Mouse (Mus musculus): Measurements from ENCODE around the gene Naa80. TPM values are rescaled to one million over a fixed set of nuclear protein-coding genes. Genes with fewer than 3 reads are reported as not detected.

Gene Naa80
- total and polyA plus RNA-seq, 2 experiments from 2014 or later = 14.5 to 58.8 TPM

DNA sequence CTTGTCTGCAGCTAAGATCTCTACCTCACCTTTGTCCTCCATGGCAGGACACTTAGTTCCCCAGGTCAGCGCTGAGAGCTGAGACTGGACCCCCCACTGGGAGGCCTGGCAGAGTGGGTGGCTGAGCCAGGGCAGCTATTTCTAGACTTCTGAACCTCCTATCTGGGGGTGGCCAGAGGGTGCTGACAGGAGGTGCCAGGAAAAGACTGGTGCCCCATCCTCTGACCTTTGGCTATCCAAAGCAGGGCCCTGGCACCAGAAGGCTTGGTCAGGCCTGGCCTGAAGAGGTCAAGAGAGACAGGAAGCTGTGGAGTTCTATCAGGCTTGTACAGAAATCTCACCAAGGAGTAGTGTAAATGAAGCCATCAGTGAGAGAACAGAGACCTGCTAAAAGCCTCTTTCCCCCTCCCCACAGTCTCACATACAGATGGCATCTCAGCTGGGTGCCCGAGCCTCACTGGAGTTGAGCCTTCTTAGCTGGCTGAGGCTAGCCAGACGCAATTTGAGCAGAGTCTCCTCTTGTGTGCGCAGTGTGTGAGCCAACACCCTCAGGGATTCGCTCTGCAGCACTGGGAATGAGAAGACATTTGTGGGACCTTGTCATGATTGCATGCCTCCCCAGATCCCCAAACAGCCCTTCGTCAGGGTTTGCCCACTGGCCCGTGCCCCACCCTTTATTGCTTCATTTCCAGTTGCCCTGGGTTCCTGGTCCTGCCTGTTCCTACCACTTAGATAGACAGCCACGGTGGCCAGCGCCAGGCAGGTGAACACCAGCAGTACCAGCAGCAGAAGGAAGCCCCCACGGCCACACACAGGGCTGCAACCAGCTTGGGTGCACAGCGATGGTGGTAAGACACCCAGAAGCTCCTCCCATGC lies 14.7 kb downstream of the Naa80 start:
- Histone ChIP-seq H3K27me3 (ENCODE audit: control insufficient read depth, insufficient read depth, low read length) (no peaks in the 10 kb centered on the region), H3K4me2 (ENCODE audit: low read depth, low read length) (no peak overlapping the region), H3K9ac (replicated peaks; ENCODE audit: low read depth, low read length) (no peak overlapping the region; the same call in 1 of the 2 replicates), H3K36me3 (replicated peaks; ENCODE audit: control insufficient read depth, insufficient read depth, low read length) (peaks cover 46% of the 10 kb centered on the region), H3K9me3 (replicated peaks; ENCODE audit: control insufficient read depth, low read length) (no peaks in the 10 kb centered on the region), H3K4me1 (ENCODE audit: control insufficient read depth, insufficient read depth) (peaks cover 51% of the 10 kb centered on the region), H3K27ac (ENCODE audit: low read depth) (peak overlapping the region; percentile 77), H3K4me3 (ENCODE audit: low read depth, low read length) (no peak overlapping the region)
- ATAC-seq (ENCODE audit: insufficient read depth, low read depth) = peak; percentile 49
- TF ChIP-seq EP300 (IDR thresholded peaks at IDR 0.05; ENCODE audit: low read depth) = 0 out of 2 replicates have a peak, but pooled peaks have one; percentile 36
- TF ChIP-seq CTCF (IDR thresholded peaks at IDR 0.05; ENCODE audit: low read depth) = no peak
- peak; percentile 79 for DNase-seq (ENCODE audit: low spot score)
- WGBS = 72% methylated on average over 11 of the region's 11 CpGs

DNA sequence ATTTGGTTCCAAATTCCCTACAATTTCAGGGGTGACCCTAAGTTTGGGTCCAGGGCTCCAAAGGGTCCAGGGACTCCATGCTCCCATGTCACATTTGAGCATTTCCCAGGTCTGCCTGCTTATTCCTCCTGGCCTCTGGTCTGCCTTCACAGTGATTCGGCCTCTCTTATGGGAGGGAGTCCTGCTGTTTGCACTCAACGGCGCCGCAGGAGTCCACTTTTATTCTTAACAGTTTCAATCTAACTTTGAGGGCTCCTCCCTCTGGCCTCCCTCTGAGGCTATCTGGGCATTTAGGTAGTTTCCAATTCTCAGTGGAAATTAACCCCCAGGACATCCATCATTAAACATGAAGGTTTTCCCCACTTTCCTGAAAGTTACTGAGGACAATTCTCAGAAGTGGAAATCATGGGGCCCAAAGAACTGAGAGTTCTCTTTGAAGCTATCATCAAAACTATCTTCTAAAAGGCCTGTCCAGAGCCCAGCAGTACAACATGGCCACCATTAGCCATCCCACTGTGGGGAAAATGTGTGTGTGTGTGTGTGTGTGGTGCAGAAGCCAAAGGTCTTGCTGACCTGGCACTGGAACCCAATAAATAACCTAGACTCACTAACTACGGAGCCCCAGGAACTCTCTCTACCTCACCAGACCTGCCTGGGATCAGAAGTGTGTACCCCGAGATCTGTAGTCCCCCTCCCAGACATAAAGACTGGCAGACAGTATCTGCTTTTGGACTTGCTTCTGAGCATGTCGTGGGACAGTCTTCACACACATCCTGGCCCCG lies 15.8 kb downstream of the Naa80 start:
- no peak overlapping the region for H3K4me2 ChIP-seq (ENCODE audit: low read depth, low read length)
- H3K4me1 ChIP-seq (ENCODE audit: control insufficient read depth, insufficient read depth) = peaks cover 42% of the 10 kb centered on the region
- ATAC-seq (ENCODE audit: insufficient read depth, low read depth) = no peak
- no peak overlapping the region for H3K4me3 ChIP-seq (ENCODE audit: low read depth, low read length)
- H3K27me3 ChIP-seq (ENCODE audit: control insufficient read depth, insufficient read depth, low read length) = no peaks in the 10 kb centered on the region
- H3K36me3 ChIP-seq (replicated peaks; ENCODE audit: control insufficient read depth, insufficient read depth, low read length) = peaks cover 46% of the 10 kb centered on the region
- TF ChIP-seq CTCF (IDR thresholded peaks at IDR 0.05; ENCODE audit: low read depth) (no peak), EP300 (IDR thresholded peaks at IDR 0.05; ENCODE audit: low read depth) (no peak)
- H3K27ac ChIP-seq (ENCODE audit: low read depth) = peak overlapping the region; percentile 77
- no peak overlapping the region for H3K9ac ChIP-seq (replicated peaks; ENCODE audit: low read depth, low read length)
- H3K9me3 ChIP-seq (replicated peaks; ENCODE audit: control insufficient read depth, low read length) = no peaks in the 10 kb centered on the region
- 78% methylated on average over 8 of the region's 8 CpGs for WGBS
- no peak for DNase-seq (ENCODE audit: low spot score)

DNA sequence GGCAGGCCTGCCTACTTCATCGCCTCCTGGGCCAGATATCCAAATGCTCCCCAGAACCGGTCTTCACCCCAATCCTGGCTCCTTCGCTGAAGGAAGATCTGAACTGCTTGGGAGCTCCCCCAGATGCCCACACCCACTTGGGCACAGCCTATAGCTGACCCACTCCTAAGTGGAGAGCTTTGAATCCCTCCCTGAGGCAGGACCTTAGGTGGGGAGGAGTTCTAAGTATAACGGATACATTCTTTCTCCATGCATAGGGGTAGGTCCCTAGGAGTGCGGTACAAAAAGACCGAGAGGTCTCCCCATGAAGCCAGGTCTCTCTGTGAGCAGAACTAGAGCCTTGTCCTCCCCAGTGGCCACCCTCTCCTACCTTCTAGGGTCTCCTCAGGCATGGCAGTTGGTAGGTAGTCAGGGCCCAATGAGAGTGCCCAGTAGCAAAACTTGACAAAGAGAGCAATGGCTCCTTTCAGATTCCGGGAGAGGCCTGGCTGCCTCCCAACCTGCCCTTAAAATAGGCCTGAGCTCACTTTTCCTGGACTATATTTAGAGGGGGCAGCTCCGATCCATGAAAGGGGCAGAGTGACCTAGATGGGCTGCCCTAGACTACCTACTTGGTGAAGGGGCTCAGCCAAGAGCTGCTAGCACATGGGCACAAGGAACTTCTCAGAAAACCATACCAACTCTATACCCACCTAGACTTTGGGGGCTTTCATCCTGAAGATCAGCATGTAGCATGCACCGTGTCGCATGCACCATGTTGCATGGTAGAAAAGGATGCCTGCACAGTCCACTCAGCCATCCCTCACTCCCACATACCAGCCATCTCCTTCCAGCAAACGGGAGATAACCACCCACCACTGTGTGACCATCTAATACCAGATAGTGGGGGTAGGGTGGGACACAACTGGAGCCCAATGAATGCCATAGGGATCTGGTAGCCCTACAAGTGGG lies 18.2 kb downstream of the Naa80 start:
- peak overlapping the region; percentile 91 for H3K27ac ChIP-seq (ENCODE audit: low read depth)
- ATAC-seq (ENCODE audit: insufficient read depth, low read depth) = peak; percentile 83
- H3K4me2 ChIP-seq (ENCODE audit: low read depth, low read length) = peak overlapping the region; percentile 57
- DNase-seq (ENCODE audit: low spot score) = peak; percentile 91
- H3K9ac ChIP-seq (replicated peaks; ENCODE audit: low read depth, low read length) = peak overlapping the region; percentile 53
- H3K4me1 ChIP-seq (ENCODE audit: control insufficient read depth, insufficient read depth) = peaks cover 39% of the 10 kb centered on the region
- no peaks in the 10 kb centered on the region for H3K27me3 ChIP-seq (ENCODE audit: control insufficient read depth, insufficient read depth, low read length)
- 44% methylated on average over 11 of the region's 11 CpGs for WGBS
- TF ChIP-seq EP300 (IDR thresholded peaks at IDR 0.05; ENCODE audit: low read depth) (no peak), CTCF (IDR thresholded peaks at IDR 0.05; ENCODE audit: low read depth) (no peak)
- H3K4me3 ChIP-seq (ENCODE audit: low read depth, low read length) = peak overlapping the region; percentile 34
- peaks cover 33% of the 10 kb centered on the region for H3K36me3 ChIP-seq (replicated peaks; ENCODE audit: control insufficient read depth, insufficient read depth, low read length)
- H3K9me3 ChIP-seq (replicated peaks; ENCODE audit: control insufficient read depth, low read length) = no peaks in the 10 kb centered on the region

GRCm38 (mm10) chr9:107598385-107598784 lies 19.7 kb downstream of the Naa80 start:
- no peaks in the 10 kb centered on the region for H3K9me3 ChIP-seq (replicated peaks; ENCODE audit: control insufficient read depth, low read length)
- no peak overlapping the region for H3K4me2 ChIP-seq (ENCODE audit: low read depth, low read length)
- WGBS = 74% methylated on average over 5 of the region's 5 CpGs
- H3K4me1 ChIP-seq (ENCODE audit: control insufficient read depth, insufficient read depth) = peaks cover 27% of the 10 kb centered on the region
- no peak for TF ChIP-seq EP300 (IDR thresholded peaks at IDR 0.05; ENCODE audit: low read depth)
- no peak for TF ChIP-seq CTCF (IDR thresholded peaks at IDR 0.05; ENCODE audit: low read depth)
- H3K9ac ChIP-seq (replicated peaks; ENCODE audit: low read depth, low read length) = no peak overlapping the region
- no peaks in the 10 kb centered on the region for H3K27me3 ChIP-seq (ENCODE audit: control insufficient read depth, insufficient read depth, low read length)
- H3K4me3 ChIP-seq (ENCODE audit: low read depth, low read length) = no peak overlapping the region
- peaks cover 18% of the 10 kb centered on the region for H3K36me3 ChIP-seq (replicated peaks; ENCODE audit: control insufficient read depth, insufficient read depth, low read length)
- no peak overlapping the region for H3K27ac ChIP-seq (ENCODE audit: low read depth)
- ATAC-seq (ENCODE audit: insufficient read depth, low read depth) (no peak), DNase-seq (ENCODE audit: low spot score) (no peak)

GRCm38 (mm10) chr9:107599433-107599832 lies 20.7 kb downstream of the Naa80 start:
- TF ChIP-seq EP300 (IDR thresholded peaks at IDR 0.05; ENCODE audit: low read depth) (no peak), CTCF (IDR thresholded peaks at IDR 0.05; ENCODE audit: low read depth) (no peak)
- H3K27me3 ChIP-seq (ENCODE audit: control insufficient read depth, insufficient read depth, low read length) = no peaks in the 10 kb centered on the region

More at GRCm38 (mm10) chr9:107599433-107599832, 20.7 kb downstream of the Naa80 start:
- DNase-seq (ENCODE audit: low spot score) (no peak), ATAC-seq (ENCODE audit: insufficient read depth, low read depth) (no peak)
- H3K27ac ChIP-seq (ENCODE audit: low read depth) = no peak overlapping the region
- H3K4me1 ChIP-seq (ENCODE audit: control insufficient read depth, insufficient read depth) = peaks cover 17% of the 10 kb centered on the region
- H3K9ac ChIP-seq (replicated peaks; ENCODE audit: low read depth, low read length) = no peak overlapping the region
- no peak overlapping the region for H3K4me2 ChIP-seq (ENCODE audit: low read depth, low read length)
- no peaks in the 10 kb centered on the region for H3K9me3 ChIP-seq (replicated peaks; ENCODE audit: control insufficient read depth, low read length)
- WGBS = 84% methylated on average over 9 of the region's 9 CpGs
- H3K4me3 ChIP-seq (ENCODE audit: low read depth, low read length) = no peak overlapping the region
- H3K36me3 ChIP-seq (replicated peaks; ENCODE audit: control insufficient read depth, insufficient read depth, low read length) = peaks cover 7% of the 10 kb centered on the region

Data from heart, postnatal 0 days (tissue).